Mouse (Mus musculus) neural tube, embryonic 12.5 days (tissue): ENCODE data around the gene Cyp26b1. TPM values are rescaled to one million over a fixed set of nuclear protein-coding genes. Genes with fewer than 3 reads are reported as not detected.
"Not testable (repeated sequence)": the region's sequence is repeated elsewhere in the genome, so short reads cannot be mapped to it uniquely, and the experiment has no call there.

Experiments used
- ATAC-seq: fragments of 200-750 bp; cut with Nextera tagmentation; 2 replicates; pipeline ENCODE4 v1.8.0; 2017; ENCODE audit warnings: low read depth, mild to moderate bottlenecking, moderate TSS enrichment, moderate library complexity; ENCODE audit not compliant: low FRiP score
- H3K27ac ChIP-seq: fragments of 300-500 bp; sonication (generic); 2 replicates; pipeline ENCODE4 v1.5.1; 2016
- H3K27me3 ChIP-seq: fragments of 300-500 bp; sonication (generic); replicated peaks from 2 replicates; pipeline ENCODE4 v1.6.1; 2016; ENCODE audit warnings: mild to moderate bottlenecking
- H3K36me3 ChIP-seq: fragments of 300-500 bp; sonication (generic); 2 replicates; pipeline ENCODE4 v1.6.1; 2016; ENCODE audit warnings: mild to moderate bottlenecking
- H3K4me1 ChIP-seq: fragments of 300-500 bp; sonication (generic); 2 replicates; pipeline ENCODE4 v1.6.1; 2016
- H3K4me2 ChIP-seq: fragments of 300-500 bp; sonication (generic); replicated peaks from 2 replicates; pipeline ENCODE4 v1.6.1; 2016; ENCODE audit warnings: mild to moderate bottlenecking
- H3K4me3 ChIP-seq: fragments of 300-500 bp; sonication (generic); 2 replicates; pipeline ENCODE4 v1.5.1; 2016
- H3K9ac ChIP-seq: fragments of 300-500 bp; sonication (generic); 2 replicates; pipeline ENCODE4 v1.6.1; 2016; ENCODE audit warnings: mild to moderate bottlenecking
- H3K9me3 ChIP-seq: fragments of 300-500 bp; sonication (generic); 2 replicates; pipeline ENCODE4 v1.6.1; 2016; ENCODE audit warnings: mild to moderate bottlenecking
- WGBS: fragments of 180-500 bp; shearing (Covaris S2); methylation state at CpG from one replicate; pipeline ENCODE4 v1.1.7; 2016; 5-methylcytosine and 5-hydroxymethylcytosine counted together
- polyA plus RNA-seq: library from polyadenylated mRNA; unstranded; fragments of >200 nt; fragmentation: Nextera tagmentation; extraction: Ambion mirVana; gene quantifications from 2 replicates; pipeline ENCODE4 v1.2.1, GENCODE M21; 2016

Cyp26b1 gene
- polyA plus RNA-seq, 1 experiment from 2014 or later = 3.6 TPM

- no peak overlapping the region for H3K4me3 ChIP-seq
- H3K4me1 ChIP-seq = no peaks in the 10 kb centered on the region
- WGBS = 20% methylated on average over 1 of the region's 1 CpGs
- H3K4me2 ChIP-seq = no peak overlapping the region
- no peaks in the 10 kb centered on the region for H3K9me3 ChIP-seq
- no peak for ATAC-seq
- no peaks in the 10 kb centered on the region for H3K27me3 ChIP-seq
- H3K36me3 ChIP-seq = no peaks in the 10 kb centered on the region
- H3K9ac ChIP-seq = no peak overlapping the region
- no peak overlapping the region for H3K27ac ChIP-seq
Observed at GRCm38 (mm10) chr6:84601136-84601889, 7.6 kb upstream of the Cyp26b1 start.

- H3K9ac ChIP-seq, H3K4me1 ChIP-seq, H3K4me3 ChIP-seq, ATAC-seq, H3K9me3 ChIP-seq, H3K27ac ChIP-seq, H3K36me3 ChIP-seq, H3K27me3 ChIP-seq, H3K4me2 ChIP-seq: not testable (repeated sequence)
- WGBS = 87% methylated on average over 3 of the region's 3 CpGs
Observed at GRCm38 (mm10) chr6:84599296-84599695, 5.6 kb upstream of the Cyp26b1 start.

- H3K27ac ChIP-seq = no peak overlapping the region
- no peaks in the 10 kb centered on the region for H3K27me3 ChIP-seq
- H3K9me3 ChIP-seq = no peaks in the 10 kb centered on the region
- no peak overlapping the region for H3K4me2 ChIP-seq
- 74% methylated on average over 3 of the region's 3 CpGs for WGBS
- H3K9ac ChIP-seq = no peak overlapping the region
- H3K4me1 ChIP-seq = 0 out of 2 replicates have a peak, but pooled peaks cover 1% of the 10 kb centered on the region
- no peak for ATAC-seq
- no peak overlapping the region for H3K4me3 ChIP-seq
- H3K36me3 ChIP-seq = no peaks in the 10 kb centered on the region
Observed at GRCm38 (mm10) chr6:84598725-84599124, 5.0 kb upstream of the Cyp26b1 start.

GRCm38 (mm10) chr6:84594626-84595025 lies 918 bp upstream of the Cyp26b1 start:
- H3K9ac ChIP-seq = no peak overlapping the region; the same call in 1 of the 2 replicates
- peaks cover 24% of the 10 kb centered on the region for H3K27me3 ChIP-seq
- H3K4me2 ChIP-seq = no peak overlapping the region
- ATAC-seq = no peak
- no peaks in the 10 kb centered on the region for H3K36me3 ChIP-seq
- no peak overlapping the region for H3K27ac ChIP-seq
- H3K9me3 ChIP-seq = no peaks in the 10 kb centered on the region
- WGBS = 35% methylated on average over 3 of the region's 3 CpGs
- H3K4me1 ChIP-seq = peaks cover 7% of the 10 kb centered on the region
- H3K4me3 ChIP-seq = no peak overlapping the region

GRCm38 (mm10) chr6:84590961-84591745 lies 2.6 kb downstream of the Cyp26b1 start:
- 72% methylated on average over 6 of the region's 6 CpGs for WGBS
- H3K4me1 ChIP-seq = peaks cover 39% of the 10 kb centered on the region
- H3K27me3 ChIP-seq = peaks cover 58% of the 10 kb centered on the region

GRCm38 (mm10) chr6:84589742-84590686 lies 3.7 kb downstream of the Cyp26b1 start:
- WGBS = 3% methylated on average over 39 of the region's 39 CpGs
- H3K4me2 ChIP-seq = peak overlapping the region; percentile 88
- H3K27me3 ChIP-seq = peaks cover 70% of the 10 kb centered on the region
- 0 out of 2 replicates have a peak, but pooled peaks have one; percentile 49 for ATAC-seq
- no peak overlapping the region for H3K4me3 ChIP-seq
- no peak overlapping the region for H3K27ac ChIP-seq
- H3K9ac ChIP-seq = no peak overlapping the region
- H3K36me3 ChIP-seq = no peaks in the 10 kb centered on the region
- peaks cover 47% of the 10 kb centered on the region for H3K4me1 ChIP-seq
- no peaks in the 10 kb centered on the region for H3K9me3 ChIP-seq

More at GRCm38 (mm10) chr6:84590961-84591745, 2.6 kb downstream of the Cyp26b1 start:
- Histone ChIP-seq H3K27ac (no peak overlapping the region), H3K36me3 (no peaks in the 10 kb centered on the region), H3K4me2 (no peak overlapping the region), H3K9me3 (no peaks in the 10 kb centered on the region), H3K9ac (no peak overlapping the region), H3K4me3 (no peak overlapping the region)
- ATAC-seq = no peak

- Histone ChIP-seq H3K4me1 (peaks cover 56% of the 10 kb centered on the region), H3K4me2 (peak overlapping the region; percentile 88), H3K4me3 (peak overlapping the region; percentile 41), H3K27me3 (peaks cover 79% of the 10 kb centered on the region), H3K9ac (peak overlapping the region; percentile 45; the same call in 1 of the 2 replicates), H3K27ac (no peak overlapping the region), H3K36me3 (no peaks in the 10 kb centered on the region), H3K9me3 (no peaks in the 10 kb centered on the region)
- WGBS = 1% methylated on average over 52 of the region's 54 CpGs
- no peak; the same call in 1 of the 2 replicates for ATAC-seq
Observed at GRCm38 (mm10) chr6:84588895-84589652, 4.6 kb downstream of the Cyp26b1 start.

GRCm38 (mm10) chr6:84588221-84588894 lies 5.3 kb downstream of the Cyp26b1 start:
- H3K27ac ChIP-seq = no peak overlapping the region
- H3K9me3 ChIP-seq = no peaks in the 10 kb centered on the region
- H3K27me3 ChIP-seq = peaks cover 86% of the 10 kb centered on the region
- peak overlapping the region; percentile 40; the same call in 1 of the 2 replicates for H3K9ac ChIP-seq
- H3K36me3 ChIP-seq = no peaks in the 10 kb centered on the region
- peak overlapping the region; percentile 41 for H3K4me3 ChIP-seq
- H3K4me2 ChIP-seq = peak overlapping the region; percentile 88
- ATAC-seq = no peak; the same call in 1 of the 2 replicates
- peaks cover 60% of the 10 kb centered on the region for H3K4me1 ChIP-seq
- under 1% methylated on average over 40 of the region's 41 CpGs for WGBS

- Histone ChIP-seq H3K27ac (no peak overlapping the region), H3K27me3 (peaks cover 89% of the 10 kb centered on the region), H3K4me1 (peaks cover 67% of the 10 kb centered on the region), H3K4me3 (peak overlapping the region; percentile 41), H3K9me3 (no peaks in the 10 kb centered on the region), H3K36me3 (no peaks in the 10 kb centered on the region), H3K9ac (peak overlapping the region; percentile 40), H3K4me2 (peak overlapping the region; percentile 88)
- ATAC-seq = 0 out of 2 replicates have a peak, but pooled peaks have one; percentile 25
- under 1% methylated on average over 51 of the region's 51 CpGs for WGBS
Observed at GRCm38 (mm10) chr6:84587471-84588101, 6.1 kb downstream of the Cyp26b1 start.

- no peak for ATAC-seq
- under 1% methylated on average over 28 of the region's 28 CpGs for WGBS
Observed at GRCm38 (mm10) chr6:84586551-84587200, 7.0 kb downstream of the Cyp26b1 start.

More at GRCm38 (mm10) chr6:84586551-84587200, 7.0 kb downstream of the Cyp26b1 start:
- H3K36me3 ChIP-seq = no peaks in the 10 kb centered on the region
- no peaks in the 10 kb centered on the region for H3K9me3 ChIP-seq
- no peak overlapping the region for H3K27ac ChIP-seq
- H3K27me3 ChIP-seq = peaks cover 93% of the 10 kb centered on the region
- peak overlapping the region; percentile 41 for H3K4me3 ChIP-seq
- H3K4me2 ChIP-seq = peak overlapping the region; percentile 88
- H3K9ac ChIP-seq = 0 out of 2 replicates have a peak overlapping the region, but pooled peaks have one; percentile 40
- peaks cover 67% of the 10 kb centered on the region for H3K4me1 ChIP-seq
